Mouse (Mus musculus) frontal cortex, postnatal 36 days (tissue): ENCODE data around the gene Clrn3.

Experiments used
- DNase-seq, 2 experiments: peaks; one replicate each; pipeline ENCODE4 v3.0.0; 2022; ENCODE audit warnings: low spot score in 2 of 2

Gene Clrn3

DNA sequence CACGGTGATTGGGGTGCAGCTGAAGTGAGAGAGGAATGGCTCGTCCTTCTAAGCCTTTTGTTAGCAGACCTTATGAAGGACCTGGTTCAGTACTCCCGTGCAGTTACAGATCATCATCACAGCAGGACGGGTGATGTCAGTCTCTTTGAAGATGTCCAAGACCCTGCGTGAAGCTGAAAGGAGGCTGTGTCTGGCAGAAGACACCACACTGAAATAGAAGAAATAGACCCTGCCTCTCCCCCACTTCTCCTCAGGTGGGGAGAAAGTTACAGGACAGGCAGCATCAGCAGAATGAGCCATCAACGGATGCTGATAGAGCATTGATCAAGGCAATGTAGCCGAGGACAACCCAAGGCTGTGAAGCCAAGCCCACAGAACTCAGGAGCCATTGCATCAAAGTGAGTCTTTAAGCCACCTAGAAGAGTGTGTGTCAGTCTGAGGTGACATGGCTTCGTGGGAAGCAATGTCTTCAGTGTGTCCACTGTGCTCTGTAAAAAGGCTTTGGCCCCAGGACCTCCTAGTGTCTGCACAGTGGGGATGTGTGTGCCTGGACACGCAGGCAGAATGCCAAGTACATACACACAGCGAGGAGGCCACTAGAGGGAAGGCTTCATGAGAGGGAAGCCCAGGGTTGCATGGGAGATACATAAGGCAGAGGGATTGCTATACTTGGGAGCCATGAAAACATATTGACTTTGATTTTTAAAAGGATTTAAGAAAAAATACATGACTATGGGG, 41.6 kb downstream of the Clrn3 start:
- DNase-seq = no peak

GRCm38 (mm10) chr7:135485796-135486410, 42.6 kb downstream of the Clrn3 start:
- peak; percentile 51 to 58 for DNase-seq

DNA sequence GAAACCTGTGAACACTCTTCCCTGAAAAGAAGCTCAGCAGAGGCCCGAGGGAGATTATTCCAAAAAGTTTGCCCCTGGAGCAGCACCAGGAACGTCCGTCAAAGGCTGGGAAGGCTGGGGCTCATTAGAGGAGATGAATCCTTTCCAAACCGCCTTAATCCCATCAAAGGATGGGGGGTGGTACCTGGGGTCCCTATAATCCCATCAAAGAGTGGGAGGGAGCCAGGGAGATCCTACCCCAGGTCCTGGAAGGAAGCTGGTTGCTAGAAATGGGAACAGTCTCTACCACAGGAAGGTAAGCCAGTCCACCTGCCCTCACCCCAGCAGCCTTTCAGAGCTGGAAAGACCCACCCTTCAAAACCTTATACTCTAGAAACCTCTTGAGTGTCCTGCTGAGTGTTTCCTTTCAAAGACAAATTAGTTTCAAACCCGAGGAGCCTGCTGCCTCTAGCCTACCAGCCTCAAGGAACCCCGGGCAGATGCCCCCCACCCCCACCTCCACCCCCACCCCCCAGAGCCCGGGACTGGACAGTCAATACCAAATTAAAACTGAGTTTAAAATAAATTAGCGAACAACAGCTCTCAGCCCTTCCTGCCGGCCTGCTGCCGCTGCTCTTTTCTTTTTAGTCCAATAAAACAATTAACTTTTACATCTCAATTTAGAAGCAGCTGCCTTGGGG, 43.2 kb downstream of the Clrn3 start:
- DNase-seq = no peak

DNA sequence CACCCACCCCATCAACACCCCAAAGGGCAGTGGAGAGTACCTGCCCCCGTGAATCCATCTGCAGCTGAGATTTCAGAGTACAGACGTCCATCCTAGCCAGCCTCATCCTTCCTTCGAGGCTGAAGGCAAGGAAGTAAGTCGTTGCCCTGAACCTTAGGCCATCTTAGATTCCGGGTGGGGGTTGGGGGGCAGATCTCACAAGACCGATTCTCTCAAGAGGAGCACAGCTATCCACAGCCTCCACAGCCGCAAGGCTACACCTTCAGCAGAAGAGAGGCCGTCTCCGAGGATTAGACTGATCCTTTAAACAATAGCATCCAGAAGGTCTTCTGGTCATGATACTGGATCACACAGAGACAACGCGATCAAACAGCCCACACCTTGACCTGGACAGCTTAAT, 44.1 kb downstream of the Clrn3 start:
- DNase-seq = no peak

GRCm38 (mm10) chr7:135483751-135484150, 44.7 kb downstream of the Clrn3 start:
- no peak for DNase-seq

DNA sequence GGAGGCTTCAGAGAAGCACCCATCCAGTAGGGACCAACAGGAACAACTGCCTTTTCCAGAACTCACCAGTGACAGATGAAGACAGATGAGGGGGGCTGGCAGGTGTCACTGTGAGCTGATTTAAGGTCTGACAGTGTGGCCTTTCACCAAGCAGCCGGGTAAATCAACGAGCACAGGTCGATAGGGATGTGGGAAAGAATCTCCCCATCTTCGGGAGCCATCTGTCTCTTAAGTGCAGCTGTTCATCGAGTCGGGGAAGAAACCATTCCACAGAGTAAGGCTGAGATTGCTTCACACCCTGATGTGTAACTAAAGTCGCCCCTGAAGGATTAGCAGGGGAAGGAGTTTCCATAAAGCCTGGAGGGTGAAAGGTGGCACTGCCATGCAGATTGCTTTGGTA, 47.3 kb downstream of the Clrn3 start:
- DNase-seq = no peak

- no peak for DNase-seq
Observed at GRCm38 (mm10) chr7:135479912-135480311, 48.5 kb downstream of the Clrn3 start.

DNA sequence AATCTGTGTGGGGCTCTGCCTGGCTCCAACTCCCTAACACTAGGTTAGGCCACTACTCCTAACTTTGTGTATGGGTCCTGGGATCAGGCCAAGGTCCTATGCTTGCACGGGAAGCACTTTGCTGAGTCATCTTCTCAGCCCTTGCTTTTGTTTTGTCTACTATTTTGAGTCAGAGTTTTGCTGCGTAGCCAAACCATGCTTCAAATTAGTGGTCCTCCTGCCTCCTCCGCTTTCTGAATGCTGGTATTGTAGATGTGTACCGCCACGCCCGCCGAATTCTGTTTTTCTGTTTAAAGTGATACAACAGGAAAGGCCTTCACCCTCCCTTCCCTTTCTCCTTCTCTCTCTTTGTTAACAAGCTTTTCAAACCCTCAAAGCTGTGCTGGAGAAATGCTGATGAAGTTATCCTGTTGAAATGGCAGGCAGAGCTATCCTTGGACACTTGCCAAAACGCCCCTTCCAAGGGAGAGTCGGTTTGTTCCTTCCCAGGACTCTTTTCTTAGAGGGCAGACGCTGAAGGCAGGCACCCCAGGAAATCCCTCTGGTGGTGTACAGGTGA, 49.1 kb downstream of the Clrn3 start:
- no peak for DNase-seq

DNA sequence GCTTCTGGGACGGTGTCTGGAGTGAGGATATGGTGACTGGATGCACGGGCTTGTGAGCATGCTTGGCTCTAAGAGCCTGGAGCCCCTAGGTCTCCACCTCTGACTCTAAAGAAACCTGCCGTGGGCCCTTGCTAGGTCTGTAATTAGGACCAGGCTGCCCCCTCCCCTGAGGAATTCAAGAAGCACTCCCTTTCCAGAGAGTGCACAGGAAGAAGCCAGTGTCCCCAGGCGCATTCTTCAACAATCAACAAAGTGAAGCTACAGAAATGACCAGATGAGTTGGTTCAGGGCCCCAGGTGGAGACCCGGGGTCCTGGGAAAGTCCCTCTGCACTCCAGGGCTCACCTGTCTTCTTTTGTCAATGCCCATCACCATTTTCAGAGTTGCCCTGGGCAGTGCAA, 51.2 kb downstream of the Clrn3 start:
- DNase-seq = no peak

DNA sequence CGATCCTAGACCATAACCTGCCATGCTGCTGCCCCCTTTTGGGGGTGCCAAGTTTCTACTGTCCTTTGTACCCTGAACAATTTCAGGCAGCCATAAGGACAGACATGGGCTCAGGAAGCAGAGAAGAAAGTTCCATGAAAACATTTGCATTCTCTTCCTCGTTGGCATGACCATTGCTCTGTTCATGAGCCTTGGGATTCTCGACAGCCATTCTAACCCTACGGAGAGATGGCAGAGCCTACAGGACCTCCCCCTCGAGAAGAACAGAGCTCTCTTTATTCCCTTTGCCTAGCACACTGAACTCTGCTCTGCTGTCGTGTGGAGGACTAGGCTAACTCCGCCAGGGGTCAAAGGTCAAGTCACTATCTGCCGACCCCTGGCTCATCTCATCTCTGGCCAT, 52.5 kb downstream of the Clrn3 start:
- DNase-seq = no peak

DNA sequence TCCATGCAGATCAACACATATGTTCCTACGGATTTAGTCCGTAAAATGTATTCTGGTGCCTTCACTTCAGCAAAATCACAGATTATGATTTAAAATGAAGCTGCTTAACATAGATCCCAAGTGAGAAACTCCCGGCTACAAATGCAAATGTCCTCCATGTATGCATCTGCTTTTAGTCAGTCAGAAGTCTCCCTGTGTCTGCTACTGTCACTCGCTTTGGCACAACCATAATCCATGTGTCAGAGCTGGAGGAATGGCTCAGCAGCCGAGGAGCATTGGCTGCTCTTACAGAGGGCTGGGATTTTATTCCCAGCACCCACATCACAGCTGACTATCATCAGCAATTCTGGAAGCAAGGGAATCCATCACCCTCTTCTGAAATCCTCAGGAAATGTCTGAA, 58.1 kb downstream of the Clrn3 start:
- no peak for DNase-seq

DNA sequence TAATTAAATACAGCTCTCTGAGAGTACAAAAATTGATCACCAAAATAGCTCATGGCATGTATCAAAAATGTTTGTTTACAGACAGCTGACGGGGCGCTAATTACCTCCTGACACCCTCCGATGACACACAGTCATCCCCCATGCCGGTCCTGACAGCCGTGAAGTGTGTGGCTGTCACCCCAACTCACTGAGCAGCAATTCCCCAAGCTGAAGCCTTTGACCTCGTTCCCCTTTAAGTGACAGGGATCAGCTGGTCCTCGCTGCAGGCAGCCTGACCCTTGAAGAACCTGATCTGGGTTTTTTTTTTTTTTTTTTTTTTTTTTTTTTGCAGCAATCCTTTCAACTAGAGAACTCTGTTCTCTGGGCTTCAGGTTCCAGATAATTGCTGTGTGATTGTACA, 59.8 kb downstream of the Clrn3 start:
- no peak for DNase-seq

DNA sequence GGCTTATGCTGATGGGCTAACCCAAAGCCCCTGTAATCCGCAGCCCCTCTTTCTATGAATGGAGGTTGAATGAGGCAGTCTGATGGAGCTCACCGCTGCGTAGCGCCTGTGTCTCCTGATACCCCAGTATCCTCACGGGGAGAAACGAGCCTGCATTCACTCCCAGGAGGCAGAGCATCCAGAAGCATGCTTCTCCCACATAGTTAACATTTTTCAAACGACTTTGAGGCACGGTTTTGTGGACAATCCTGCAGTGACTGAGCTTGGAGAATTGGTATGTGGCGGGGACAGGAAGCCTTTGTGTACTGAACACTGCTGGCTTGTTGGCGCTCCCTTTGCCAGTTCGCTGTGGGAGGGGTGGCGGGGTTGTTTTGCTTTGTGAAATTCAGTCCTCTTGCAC, 63.2 kb downstream of the Clrn3 start:
- DNase-seq = peak in 1 of 2 experiments; percentile 30

DNA sequence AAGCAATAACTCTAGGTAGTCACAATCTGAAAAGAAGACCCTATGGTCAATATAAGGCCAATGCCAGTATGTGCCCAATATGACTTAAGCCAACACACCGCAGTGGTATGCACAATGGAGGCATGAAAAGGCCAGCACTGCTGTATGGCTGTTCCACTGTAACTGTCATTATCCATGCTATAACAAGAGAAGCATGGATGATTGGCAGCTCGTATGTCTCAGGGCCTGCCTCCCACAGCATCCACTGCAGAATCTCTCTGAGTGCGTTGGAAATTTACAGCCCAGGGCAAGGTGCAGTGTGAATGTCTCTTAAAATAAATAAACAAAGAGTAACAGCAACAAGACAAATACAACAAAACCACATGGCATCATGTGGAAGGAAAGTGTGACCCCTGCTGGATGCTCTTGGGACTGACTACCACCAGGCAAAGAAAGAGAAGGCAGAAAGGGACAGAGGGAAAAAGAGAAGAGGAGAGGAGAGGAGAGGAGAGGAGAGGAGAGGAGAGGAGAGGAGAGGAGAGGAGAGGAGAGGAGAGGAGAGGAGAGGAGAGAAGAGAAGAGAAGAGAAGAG, 63.7 kb downstream of the Clrn3 start:
- DNase-seq = peak; percentile 71 to 77
